Mouse (Mus musculus): ENCODE data around the gene Tmigd1.

Gene Tmigd1

DNA sequence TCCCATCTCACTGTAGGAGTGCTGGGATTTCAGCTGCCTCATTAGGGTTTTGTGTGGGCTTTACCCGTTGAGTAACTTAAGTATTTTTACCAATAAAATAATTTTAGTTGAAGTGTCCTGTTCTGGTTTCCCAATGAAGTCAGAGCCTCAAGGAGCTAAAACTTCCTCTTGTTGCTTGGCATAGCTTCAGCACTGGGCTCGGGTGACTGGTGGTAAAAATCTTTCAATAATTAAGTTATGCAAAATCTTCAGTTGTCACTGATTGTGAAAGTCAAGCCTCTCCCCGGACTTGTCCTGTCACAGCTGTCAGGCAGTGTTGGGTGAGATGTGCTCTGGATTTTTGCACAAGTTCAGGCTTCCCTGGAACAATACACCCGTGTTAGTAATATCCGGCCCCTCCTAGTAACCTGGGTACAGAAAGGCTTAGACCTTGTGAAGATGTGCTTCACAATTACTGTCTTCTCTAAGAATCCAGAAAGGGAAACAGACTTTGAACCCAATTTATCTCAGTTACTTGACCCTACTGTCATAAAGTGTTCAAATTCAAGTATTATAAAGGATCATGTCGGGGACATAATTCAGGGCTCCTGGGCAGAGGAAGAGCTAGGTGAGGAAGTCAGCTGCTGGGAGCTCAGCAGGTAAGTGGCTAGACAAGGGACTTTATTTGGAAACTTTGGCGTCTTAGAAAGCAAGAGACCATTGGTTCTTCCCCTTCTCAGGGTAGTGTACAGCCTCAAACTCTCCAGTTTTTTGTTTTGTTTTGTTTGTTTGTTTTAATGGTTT is at the start of gene Tmigd1:
Gene Tmigd1, plus strand, starts transcription at position 581 of the 783 bp plus-strand sequence.
- no peak for DNase-seq

DNA sequence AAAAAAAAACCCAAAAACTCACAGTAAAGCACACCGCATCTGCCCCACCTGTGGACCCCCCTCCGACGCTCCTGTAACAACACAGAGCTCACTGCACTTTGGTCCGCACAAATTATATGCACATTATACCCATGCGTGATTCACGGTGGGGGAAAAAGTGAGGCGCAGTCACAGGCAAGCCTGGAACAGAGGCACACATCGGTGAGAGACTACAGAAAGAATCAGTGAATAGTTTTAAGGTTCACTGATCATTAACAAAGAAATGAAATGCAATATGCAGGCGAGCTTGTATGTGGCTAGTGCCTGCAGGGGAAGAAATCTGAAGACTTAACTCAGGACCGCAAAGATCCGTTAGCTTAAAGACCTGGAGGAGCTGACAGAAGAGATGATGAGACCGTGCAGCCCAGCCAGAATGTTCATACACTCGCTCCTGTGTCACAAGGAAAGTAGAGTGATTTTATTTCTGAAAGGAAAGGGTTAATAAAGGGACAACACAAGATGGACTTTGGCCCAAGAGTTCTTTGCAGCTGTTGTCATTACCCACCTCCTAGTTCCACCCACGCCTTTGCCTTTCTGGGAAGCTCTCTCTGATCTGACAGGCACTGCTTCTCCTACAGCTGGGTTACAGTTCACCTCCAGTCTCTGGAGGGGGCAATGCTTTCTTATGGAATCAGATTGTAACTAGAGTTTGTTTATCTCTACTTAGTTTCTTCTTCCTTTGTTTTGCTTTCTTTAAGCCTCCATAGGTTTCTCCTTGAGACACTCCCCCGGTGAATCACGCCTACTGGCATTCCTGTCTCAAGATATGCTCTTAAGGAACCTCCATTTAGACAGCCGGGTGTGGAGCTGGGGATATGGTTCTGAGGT is 47.3 kb upstream of the Tmigd1 start:
- DNase-seq = peak in 1 of 2 experiments; percentile 38

DNA sequence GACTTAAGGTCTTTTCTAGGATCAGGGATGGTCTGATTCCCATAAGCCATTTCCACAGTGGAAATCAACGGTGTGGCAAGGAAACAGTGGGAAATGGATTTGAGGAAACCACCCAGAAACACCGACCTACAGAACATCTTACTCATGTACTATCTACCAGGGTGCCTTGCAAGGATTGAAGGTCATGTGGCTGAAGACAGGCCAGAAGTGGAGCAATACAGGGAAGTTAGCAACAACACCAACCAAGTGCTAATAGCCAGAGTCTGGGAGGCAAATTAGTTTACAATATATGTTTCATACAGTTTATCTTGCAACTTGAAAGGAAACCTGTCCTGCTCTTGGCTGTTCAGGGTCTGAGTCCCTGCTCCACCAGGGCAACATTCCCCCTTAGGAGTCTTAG is 45.4 kb upstream of the Tmigd1 start:
- peak in 1 of 2 experiments; percentile 12 for DNase-seq

DNA sequence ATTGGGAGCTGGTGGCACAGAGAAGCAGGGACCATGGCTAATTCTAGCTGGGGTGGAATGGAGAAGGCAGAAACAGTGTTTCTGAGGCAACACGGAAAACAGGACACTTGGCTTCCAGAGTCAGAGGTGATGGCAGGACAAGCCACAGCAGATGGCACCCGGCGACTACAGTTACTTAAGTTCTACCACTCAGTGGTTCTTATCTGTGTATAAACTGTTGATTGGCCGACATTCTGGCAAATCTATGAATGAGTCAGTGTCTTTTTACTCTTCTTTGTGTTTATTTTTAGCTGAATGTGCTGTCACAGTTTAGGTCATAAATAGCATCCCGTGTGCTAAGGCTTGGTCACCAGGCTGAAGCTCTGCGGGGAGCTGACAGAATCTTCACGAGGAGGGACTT is 44.8 kb upstream of the Tmigd1 start:
- DNase-seq = peak; percentile 31 to 62

DNA sequence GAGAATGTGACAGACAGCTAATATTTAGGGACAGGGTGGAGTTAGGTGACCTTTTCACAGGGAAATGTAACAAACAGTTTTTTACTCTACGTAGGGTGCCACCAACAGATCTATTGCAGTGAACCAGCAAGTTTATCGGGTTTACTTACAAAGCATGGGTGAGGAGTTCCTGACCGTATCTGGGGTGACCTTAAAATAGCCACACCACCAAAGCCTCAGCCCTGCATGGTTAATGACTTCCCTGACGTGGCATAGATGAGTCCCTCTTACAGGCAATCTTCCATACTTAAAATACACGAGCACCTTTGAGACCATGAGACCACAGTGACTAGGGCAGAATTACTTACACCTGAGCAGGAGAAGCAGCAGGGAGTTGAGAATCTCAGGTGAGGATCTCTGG is 43.2 kb upstream of the Tmigd1 start:
- DNase-seq = no peak

DNA sequence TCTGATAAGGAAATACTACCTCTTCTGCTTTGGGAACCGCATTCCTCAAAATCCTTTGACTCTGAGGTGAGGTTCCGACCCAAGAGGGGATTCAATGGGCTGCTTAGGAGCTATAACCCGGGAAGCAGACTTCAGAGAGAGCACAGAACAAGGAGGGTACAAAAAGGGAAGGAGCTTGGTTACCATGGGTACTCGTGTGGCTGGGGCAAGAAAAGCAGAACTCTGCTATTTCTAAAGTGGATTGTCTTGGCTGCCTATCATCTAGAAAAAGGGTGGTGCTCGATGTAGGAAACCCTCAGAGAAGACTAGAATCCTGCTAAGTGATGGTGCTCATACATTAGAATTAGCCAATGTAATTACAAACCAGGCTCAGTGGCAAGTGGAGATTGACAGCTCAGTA is 42.7 kb upstream of the Tmigd1 start:
- no peak for DNase-seq

DNA sequence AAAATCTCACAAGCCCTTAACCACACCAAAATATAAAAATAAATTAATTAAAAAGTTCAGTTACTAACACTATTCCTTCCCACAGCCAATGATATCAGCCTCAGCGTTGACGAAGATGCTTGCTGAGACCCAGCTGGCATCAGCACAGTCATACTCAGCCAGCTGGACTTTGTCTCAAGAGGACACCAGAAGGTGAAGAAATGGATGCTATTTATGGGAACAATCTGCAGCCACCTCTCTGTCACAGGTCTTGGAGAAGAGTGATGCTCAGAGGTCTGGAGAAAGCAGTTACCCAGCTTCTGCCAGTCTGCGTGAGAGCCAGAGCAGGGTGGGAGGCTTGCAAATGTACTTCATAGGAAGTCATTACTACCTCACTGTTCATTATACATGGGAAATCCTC is 40.8 kb upstream of the Tmigd1 start:
- DNase-seq = no peak

DNA sequence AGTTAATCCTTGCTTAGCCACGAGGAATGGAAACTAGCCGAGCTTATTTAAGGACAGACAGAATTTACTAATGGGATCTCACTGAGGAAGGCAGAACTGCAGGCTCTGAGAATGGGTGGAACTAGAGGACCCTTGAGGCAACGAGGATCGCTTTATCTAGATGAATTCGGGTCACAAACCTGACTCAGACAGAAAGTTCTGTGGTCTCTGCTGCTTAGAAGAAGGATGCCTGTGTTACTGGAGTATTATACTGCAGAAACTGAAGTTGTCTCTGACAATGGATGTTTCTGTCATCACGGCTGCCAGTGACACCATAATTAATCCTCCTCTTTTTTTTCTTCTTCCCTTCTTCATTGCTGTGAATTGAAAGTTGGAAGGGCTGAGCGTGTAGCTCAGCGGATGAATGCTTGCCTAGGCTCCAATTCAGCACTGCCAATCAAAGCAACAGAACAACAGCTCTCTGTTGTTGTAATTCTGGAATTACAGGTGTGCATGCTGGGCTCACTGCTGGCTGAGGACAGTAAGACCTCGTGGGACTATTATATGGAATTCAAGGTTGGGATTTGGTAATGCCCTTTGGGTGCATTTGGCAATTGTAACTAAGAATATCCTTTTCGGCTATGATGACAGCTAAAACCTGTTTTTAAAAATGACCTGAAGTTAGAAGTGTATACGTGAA is 29.3 kb upstream of the Tmigd1 start:
- no peak for DNase-seq

DNA sequence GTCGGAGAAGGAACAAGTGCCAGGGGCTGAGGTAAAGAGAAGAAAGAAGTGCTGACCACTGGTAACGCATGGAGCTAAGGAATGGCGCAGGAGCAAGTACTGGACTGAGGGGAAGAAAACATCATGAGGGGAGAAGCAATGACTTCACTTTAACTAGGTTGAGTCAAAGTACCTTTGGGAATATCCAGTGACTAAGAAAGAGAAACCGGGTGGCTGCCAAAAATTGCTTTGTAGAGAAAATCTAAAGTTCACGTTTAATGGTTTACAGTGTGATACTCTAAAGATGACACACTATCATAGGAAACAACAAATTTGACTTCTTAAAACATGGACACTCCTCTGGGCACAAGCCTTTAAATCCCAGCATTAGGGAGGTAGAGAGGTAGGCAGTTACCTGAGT is 28.1 kb upstream of the Tmigd1 start:
- DNase-seq = no peak

DNA sequence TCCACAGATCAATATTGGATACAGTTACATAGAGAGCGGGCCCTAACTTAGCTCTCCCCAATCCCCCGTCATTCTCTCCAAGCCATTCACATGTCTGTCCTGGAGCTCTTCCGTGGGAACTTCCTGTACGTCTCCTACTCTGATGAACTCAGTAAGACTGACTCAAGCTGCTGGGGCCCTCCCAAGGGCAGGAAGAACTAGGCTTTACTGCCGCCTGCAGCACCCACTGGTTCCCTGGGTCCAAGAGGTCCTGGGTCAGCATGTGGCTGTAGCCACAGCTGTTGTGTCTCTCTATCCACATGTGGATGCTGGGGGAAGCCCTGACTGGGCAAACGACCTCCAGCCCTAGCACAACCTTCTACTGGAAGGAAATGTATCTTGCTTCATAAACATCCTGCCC is 27.2 kb upstream of the Tmigd1 start:
- DNase-seq = peak; percentile 36 to 83

DNA sequence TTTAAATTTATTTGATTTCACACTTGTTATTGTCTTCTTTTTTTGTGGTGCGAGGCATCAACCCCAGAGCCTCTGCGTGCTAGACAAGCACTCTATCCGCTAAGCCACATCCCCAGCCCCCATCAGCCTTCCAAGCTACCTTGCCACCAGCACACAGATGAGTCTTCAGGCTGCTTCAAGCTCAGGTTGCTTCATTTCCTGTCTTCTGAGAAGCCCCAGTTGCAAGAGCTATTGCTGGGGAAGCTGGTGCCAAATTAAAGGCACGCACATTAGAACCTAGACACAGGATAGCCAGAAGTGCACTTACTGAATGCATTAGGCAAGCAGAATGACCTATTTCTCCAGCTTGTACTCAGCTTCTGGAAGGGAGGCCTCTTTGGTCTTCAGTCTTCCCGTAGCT is 22.1 kb upstream of the Tmigd1 start:
- DNase-seq = peak in 1 of 2 experiments; percentile 32

DNA sequence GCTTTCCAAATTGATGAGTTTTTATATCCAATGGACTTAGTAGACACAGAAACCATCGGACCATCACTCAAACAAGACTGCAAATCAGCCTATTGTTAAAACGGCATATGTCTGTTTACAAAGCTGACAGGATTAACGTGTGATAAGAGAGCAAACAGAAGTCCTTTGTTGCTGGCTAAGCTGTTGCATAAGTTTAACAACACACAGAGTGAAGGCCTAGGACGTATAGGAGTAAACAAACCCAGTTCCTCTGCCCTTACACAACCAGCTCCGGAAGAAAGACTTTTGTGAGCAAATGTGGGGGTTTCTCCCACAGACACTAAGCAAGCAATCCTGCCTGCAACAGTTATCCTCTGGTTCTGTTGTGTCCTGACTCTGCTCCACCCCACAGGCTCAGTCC is 17.5 kb upstream of the Tmigd1 start:
- no peak for DNase-seq

DNA sequence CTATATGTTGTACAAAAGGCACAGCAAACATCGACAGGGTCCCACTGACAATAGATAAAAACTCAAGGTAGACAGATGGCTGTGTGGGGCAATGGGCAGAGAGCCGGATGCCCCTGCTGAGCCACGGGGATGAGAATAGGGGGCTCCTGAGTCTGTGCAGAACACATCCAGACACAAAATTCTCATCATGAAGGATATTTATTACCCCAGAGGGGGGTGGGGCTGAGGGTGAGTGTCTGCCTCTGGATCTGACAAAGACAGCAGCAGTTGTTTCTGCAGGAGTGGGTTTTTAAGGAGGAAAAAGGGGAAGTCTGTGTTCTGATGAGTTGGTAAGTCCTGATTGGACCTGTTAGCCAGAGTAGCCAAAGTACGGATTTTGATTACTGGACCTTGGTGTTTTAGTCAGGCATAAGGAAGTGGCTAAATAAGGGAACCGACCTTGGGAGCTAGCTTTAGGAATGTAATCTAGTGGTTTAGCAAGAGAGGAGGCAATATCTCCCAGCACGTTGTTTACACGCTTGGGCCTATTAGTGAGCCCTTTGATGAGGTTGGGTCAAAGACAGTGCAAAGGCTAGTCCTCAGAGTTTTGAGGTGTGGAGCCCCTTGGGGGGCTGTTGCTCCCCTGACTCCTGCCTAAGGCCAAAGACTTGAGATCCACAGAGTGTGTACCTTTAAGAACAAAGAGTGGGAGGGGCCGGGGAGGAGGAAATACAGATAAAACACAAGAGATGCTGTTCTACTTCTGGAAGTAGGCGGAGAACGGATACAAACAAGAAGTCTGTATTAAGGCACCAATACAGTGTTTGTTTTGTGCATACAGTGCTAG is 12.4 kb upstream of the Tmigd1 start:
- DNase-seq = peak in 1 of 2 experiments; percentile 52

DNA sequence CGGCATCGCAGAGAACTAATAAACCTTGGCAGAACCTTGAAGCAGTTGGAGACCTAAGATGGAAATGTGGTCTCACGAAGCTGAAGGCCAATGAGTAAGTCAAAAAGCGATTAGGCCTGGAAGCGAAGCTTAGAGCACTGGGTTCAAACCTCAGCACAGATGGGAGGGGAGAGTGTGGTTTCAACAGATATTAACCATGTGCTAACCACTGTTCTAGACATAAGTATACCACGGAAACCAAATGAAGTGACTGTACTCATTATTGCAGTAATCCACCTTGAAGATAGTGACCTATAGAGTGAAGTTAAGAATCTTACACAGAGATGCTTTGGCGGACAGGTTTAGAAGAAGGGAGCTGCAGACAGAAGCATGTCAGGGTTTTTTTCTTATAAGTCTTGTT is 10.8 kb upstream of the Tmigd1 start:
- no peak for DNase-seq

DNA sequence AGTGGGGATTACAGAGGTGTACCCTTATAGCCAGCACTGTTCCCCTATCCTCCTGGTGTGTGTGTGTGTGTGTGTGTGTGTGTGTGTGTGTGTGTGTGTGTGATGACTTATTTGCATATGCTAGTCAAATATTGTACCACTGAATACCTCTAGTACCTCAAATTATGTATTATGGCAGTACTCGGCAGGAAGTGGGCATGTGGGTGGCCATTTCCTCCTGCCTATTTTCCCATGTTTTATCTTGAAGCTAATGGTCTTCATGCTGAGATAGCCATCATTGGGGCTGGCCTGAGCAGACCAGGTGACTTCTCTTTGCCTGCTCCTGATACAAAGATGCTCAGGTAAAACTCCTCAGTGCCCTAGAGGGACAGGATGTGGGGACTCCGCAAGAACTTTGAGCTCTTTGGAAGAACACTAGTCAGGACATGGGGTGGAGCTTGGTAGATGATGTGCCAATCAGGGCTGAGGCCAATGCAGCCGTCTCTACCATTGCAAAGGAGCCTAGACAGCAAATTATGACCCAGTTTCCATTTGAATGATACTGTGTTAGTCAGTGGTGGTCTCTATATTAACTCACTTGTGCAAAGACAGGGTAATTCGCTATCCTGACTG is 10.1 kb upstream of the Tmigd1 start:
- no peak for DNase-seq

DNA sequence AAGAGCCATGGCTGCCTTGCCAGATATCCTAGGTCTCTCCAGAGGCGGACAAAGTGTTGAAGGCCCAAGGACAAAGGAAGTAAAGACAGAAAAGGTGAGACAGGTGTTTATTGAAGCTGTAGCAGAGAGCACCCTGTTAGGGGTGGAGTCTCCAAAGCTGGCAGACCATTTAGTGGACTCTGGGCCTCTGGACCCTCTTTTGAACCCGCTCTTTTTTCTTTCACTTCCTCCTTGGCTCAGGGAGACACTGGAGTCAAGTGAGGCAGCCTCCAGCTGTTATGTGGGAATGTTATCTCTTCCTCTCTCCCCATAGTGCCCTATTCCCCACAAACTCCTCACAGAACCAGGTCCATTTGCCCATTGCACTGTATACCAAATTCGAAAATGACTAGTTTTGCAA is 9.0 kb upstream of the Tmigd1 start:
- no peak for DNase-seq

DNA sequence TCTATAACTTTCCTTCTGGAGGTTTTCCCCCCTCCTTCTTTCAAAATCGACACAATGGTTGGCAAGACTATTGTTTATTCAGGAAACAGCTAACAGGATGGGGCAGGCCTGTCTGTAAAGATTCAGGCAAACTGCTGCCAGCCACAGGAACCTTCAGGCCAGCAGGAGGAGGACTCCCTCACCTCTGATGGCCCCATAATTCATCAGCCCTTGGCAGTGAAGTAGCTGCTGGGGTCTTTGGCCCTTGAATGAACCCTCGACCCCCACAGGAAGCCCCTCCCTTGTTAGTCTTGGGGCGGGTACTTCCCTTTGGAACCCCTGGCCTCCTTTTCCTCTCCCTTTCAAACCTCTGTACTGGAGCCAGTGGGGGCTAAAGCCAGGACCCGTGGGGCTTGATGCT is 8.4 kb upstream of the Tmigd1 start:
- DNase-seq = peak; percentile 66 to 86

DNA sequence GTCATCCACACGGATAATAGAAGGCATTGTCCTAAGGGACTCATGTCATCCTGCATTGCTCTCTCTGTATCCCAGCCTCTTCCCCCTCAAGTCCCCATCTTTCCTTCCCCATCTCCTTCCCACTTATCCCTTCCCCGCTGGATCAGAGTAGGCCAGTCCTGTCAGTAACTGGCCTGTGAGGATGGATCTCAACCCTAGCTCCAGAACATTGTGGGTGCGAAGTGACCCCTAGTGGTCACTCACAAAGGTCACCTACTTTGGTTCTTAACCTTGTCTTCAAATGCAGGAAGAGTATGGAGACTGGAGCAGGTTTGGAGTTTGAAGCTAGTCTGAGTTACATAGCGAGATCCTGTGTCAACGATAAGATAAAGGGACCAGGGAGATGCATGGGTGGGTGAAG is 7.7 kb upstream of the Tmigd1 start:
- DNase-seq = peak; percentile 70 to 75

DNA sequence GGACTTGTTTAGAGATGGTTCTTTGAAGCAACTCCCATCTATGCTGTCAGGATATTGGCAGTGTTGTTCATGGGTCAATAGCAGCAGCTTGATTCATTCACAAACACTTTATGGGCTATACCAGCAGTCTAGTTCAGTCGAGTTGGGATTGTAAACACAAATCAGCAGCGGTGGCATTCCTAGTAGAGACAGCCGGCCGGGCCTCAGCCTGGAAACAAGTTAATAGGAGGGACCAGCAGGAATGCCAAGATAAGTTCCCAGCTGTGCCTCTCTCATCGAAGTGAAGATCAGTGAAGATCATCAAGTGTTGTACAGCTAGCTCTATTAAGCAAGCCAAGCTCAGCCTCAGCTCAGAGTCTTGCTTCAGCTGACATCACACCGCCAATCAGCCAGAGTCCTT is 5.6 kb upstream of the Tmigd1 start:
- peak; percentile 63 to 89 for DNase-seq

DNA sequence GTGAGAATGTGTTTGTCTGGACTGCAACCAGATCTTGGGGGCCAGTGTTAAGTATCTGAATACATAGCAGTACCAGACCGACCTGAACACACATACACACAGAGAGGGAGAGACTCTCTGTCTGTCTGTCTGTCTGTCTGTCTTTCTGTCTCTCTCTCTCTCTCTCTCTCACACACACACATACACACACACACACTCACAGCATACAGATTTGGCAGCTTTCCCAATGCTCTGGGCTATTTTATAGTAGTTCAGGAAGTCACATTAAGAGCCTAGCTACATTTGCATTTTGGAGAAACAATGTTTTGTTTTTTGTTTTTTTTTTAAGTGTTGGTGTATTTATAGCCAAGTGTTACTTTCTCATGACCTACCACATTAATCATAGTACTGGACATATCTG is 4.8 kb upstream of the Tmigd1 start:
- no peak for DNase-seq

DNA sequence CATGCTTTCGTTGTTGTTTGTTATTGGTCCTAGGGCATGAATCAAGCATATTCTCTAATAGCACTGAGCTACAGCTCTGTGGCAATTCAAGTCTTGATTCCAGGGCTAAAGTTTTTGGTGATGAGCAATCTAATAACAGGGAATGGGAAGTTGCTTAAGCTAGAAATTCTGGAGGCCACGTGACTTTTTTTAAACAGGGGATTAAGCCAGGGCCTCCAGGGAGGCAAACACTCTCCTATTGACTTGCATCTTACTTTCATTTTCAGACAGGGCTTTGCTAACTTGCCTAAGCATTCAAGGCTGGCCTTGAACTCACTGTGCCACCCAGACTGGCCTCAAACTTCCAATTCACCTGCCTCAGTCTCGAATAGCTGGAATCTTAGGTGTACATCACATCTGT is 4.1 kb upstream of the Tmigd1 start:
- DNase-seq = no peak

DNA sequence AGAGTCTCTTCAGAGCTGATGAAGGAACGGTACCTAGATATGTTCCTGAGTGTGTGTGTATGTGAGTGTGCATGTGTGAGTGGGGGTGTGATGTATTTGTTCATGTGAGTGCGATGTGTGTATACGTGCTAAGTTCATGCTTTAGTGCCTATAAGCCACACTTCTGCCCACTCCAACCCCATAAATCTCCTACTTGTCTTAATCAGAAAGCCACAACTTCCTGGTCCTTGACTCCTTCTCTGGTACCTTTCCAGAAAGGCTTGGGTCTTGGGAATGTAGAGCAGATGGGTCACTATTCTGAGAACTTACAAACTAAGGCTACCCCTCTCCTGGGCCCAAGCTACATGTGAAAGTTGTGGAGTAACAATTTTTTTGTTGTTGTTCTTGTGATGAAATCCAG is 3.2 kb upstream of the Tmigd1 start:
- no peak for DNase-seq
